Mouse (Mus musculus): ENCODE data around the gene Kptn. TPM values are rescaled to one million over a fixed set of nuclear protein-coding genes. Genes with fewer than 3 reads are reported as not detected.

Gene Kptn
- polyA plus RNA-seq, 1 experiment from 2014 or later: 15.0 TPM

GRCm38 (mm10) chr7:16101726-16102475 is 17.8 kb upstream of the Kptn start:
- 83% methylated on average over 15 of the region's 15 CpGs for WGBS (ENCODE audit: insufficient replicate concordance)
- Histone ChIP-seq H3K36me3 (peaks cover 64% of the 10 kb centered on the region), H3K27ac (no peak overlapping the region), H3K27me3 (replicated peaks) (no peaks in the 10 kb centered on the region), H3K4me2 (no peak overlapping the region), H3K4me3 (no peak overlapping the region), H3K9me3 (replicated peaks) (no peaks in the 10 kb centered on the region), H3K9ac (no peak overlapping the region), H3K4me1 (peaks cover 53% of the 10 kb centered on the region)
- ATAC-seq: no peak

DNA sequence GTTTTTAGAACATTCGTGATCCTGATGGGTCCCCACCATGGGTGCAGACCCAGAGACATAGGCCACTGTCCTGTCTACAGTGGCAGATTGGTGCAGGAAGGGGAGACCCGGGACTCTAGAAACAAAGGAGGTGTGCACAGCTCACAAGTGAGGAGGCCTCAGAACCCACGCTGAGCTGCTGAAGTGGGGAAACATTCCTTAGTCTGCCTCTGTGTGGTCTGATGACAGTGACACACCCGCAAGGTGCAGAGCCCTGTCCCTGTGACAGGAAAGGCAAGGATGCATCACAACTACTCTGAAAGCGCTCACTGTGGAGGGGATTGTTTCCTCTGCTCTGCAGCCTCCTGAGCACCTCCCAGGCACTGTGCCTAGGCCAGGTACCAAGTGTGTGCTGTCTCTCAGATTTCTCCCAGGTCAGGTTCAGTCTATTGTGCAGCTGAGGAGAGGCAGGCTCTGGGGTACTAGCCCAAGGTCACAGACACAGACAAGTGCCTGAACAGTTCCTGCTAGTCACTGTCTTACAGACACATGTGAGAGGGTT is 16.9 kb upstream of the Kptn start:
- H3K4me2 ChIP-seq: no peak overlapping the region
- no peaks in the 10 kb centered on the region for H3K9me3 ChIP-seq (replicated peaks)
- WGBS (ENCODE audit: insufficient replicate concordance): 84% methylated on average over 5 of the region's 5 CpGs
- H3K27me3 ChIP-seq (replicated peaks): no peaks in the 10 kb centered on the region
- H3K4me3 ChIP-seq: no peak overlapping the region
- ATAC-seq: no peak
- H3K9ac ChIP-seq: no peak overlapping the region
- no peak overlapping the region for H3K27ac ChIP-seq
- H3K4me1 ChIP-seq: peaks cover 47% of the 10 kb centered on the region
- peaks cover 72% of the 10 kb centered on the region for H3K36me3 ChIP-seq

GRCm38 (mm10) chr7:16103760-16104159 is 15.9 kb upstream of the Kptn start:
- no peak for ATAC-seq
- Histone ChIP-seq H3K27ac (no peak overlapping the region), H3K9me3 (replicated peaks) (no peaks in the 10 kb centered on the region), H3K27me3 (replicated peaks) (no peaks in the 10 kb centered on the region), H3K9ac (no peak overlapping the region), H3K4me3 (no peak overlapping the region), H3K4me1 (peaks cover 46% of the 10 kb centered on the region), H3K36me3 (peaks cover 82% of the 10 kb centered on the region), H3K4me2 (no peak overlapping the region)
- 82% methylated on average over 6 of the region's 6 CpGs for WGBS (ENCODE audit: insufficient replicate concordance)

GRCm38 (mm10) chr7:16104611-16105388 is 14.9 kb upstream of the Kptn start:
- Histone ChIP-seq H3K4me1 (peaks cover 38% of the 10 kb centered on the region), H3K4me2 (no peak overlapping the region), H3K36me3 (peaks cover 93% of the 10 kb centered on the region), H3K27ac (no peak overlapping the region), H3K27me3 (replicated peaks) (no peaks in the 10 kb centered on the region), H3K4me3 (no peak overlapping the region), H3K9me3 (replicated peaks) (no peaks in the 10 kb centered on the region), H3K9ac (no peak overlapping the region)
- no peak for ATAC-seq
- 89% methylated on average over 7 of the region's 7 CpGs for WGBS (ENCODE audit: insufficient replicate concordance)

GRCm38 (mm10) chr7:16108886-16109542 is 10.7 kb upstream of the Kptn start:
- Histone ChIP-seq H3K9me3 (replicated peaks) (no peaks in the 10 kb centered on the region), H3K4me1 (peaks cover 9% of the 10 kb centered on the region; the same call in 1 of the 2 replicates), H3K4me3 (no peak overlapping the region), H3K9ac (no peak overlapping the region), H3K27me3 (replicated peaks) (no peaks in the 10 kb centered on the region), H3K4me2 (no peak overlapping the region), H3K27ac (no peak overlapping the region), H3K36me3 (peaks cover 99% of the 10 kb centered on the region)
- ATAC-seq: no peak
- WGBS (ENCODE audit: insufficient replicate concordance): 87% methylated on average over 9 of the region's 9 CpGs

- WGBS (ENCODE audit: insufficient replicate concordance): 93% methylated on average over 8 of the region's 8 CpGs
- H3K4me1 ChIP-seq: 0 out of 2 replicates have a peak, but pooled peaks cover 5% of the 10 kb centered on the region
- no peak overlapping the region for H3K9ac ChIP-seq
- no peak overlapping the region for H3K4me3 ChIP-seq
- H3K36me3 ChIP-seq: peaks cover 99% of the 10 kb centered on the region
- H3K27me3 ChIP-seq (replicated peaks): no peaks in the 10 kb centered on the region
- H3K4me2 ChIP-seq: no peak overlapping the region
- no peak for ATAC-seq
- no peaks in the 10 kb centered on the region for H3K9me3 ChIP-seq (replicated peaks)
- H3K27ac ChIP-seq: no peak overlapping the region
Measured at GRCm38 (mm10) chr7:16110158-16110557, 9.5 kb upstream of the Kptn start.

DNA sequence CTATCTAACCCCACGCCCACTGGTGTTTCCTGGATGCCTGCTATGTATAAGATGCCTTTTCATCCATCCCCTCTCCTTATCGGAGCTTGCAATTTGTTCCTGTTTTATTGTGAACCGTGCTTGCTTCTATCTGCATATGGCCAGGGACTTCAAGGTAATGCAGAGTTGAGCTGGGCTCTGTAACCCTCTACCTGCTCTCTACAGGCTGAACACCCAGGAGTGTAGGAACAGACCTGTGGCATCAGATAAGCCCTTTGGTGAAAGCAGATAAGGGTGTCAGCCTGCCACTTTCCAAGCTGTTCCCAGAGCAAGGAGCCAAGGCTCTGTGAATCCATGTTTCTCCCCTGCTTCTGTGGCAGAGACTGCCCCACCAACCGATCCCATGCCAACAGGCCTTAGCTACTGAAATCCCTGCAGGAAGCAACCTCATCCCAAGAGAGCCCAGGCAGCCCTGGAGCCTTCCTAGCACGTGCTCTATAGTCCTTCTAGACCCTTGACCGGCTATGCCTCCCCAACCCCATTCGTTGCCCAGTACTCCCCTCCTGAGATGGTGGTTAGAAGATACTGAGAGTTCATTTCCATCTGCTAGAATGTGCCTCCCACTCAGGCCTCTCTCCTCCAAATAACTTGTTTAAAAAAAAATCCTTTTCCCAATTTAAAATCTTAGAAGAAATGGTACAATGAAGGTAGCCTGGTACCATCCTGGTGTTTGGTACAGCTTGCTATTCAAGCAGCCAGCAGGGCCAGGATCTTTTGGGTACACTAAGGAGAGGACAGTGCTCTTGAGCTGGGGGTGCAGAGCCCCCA is 8.2 kb upstream of the Kptn start:
- no peak overlapping the region for H3K4me2 ChIP-seq
- no peak overlapping the region for H3K9ac ChIP-seq
- ATAC-seq: no peak
- H3K27ac ChIP-seq: no peak overlapping the region
- H3K27me3 ChIP-seq (replicated peaks): no peaks in the 10 kb centered on the region
- 0 out of 2 replicates have a peak, but pooled peaks cover 5% of the 10 kb centered on the region for H3K4me1 ChIP-seq
- WGBS (ENCODE audit: insufficient replicate concordance): 78% methylated on average over 7 of the region's 7 CpGs
- H3K4me3 ChIP-seq: no peak overlapping the region
- H3K9me3 ChIP-seq (replicated peaks): no peaks in the 10 kb centered on the region
- H3K36me3 ChIP-seq: peaks cover 100% of the 10 kb centered on the region

GRCm38 (mm10) chr7:16116418-16116817 is 3.3 kb upstream of the Kptn start:
- peaks cover 20% of the 10 kb centered on the region for H3K4me1 ChIP-seq
- no peaks in the 10 kb centered on the region for H3K9me3 ChIP-seq (replicated peaks)
- no peaks in the 10 kb centered on the region for H3K27me3 ChIP-seq (replicated peaks)
- 90% methylated on average over 7 of the region's 7 CpGs for WGBS (ENCODE audit: insufficient replicate concordance)
- H3K4me3 ChIP-seq: no peak overlapping the region
- peaks cover 66% of the 10 kb centered on the region for H3K36me3 ChIP-seq
- H3K27ac ChIP-seq: no peak overlapping the region
- no peak overlapping the region for H3K4me2 ChIP-seq
- no peak overlapping the region for H3K9ac ChIP-seq
- ATAC-seq: no peak

- 83% methylated on average over 3 of the region's 3 CpGs for WGBS (ENCODE audit: insufficient replicate concordance)
Measured at GRCm38 (mm10) chr7:16117100-16117499, 2.6 kb upstream of the Kptn start.

DNA sequence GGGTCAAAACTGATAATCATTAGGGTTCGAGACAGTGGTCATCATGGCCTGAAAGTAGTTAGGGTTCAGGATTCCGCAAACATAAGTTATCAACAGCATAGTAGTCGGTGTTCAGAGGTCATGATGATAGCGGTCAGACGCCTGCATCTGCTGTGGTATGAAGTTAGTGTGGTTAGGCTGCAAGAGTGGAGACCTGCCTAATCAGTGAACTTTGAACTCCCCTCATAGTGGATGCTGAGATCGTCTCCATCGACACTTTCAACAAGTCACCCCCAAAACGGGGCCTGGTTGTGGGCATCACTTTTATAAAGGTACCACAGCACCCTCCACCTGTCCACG is 536 bp downstream of the Kptn start:
- peaks cover 20% of the 10 kb centered on the region for H3K4me1 ChIP-seq
- no peaks in the 10 kb centered on the region for H3K27me3 ChIP-seq (replicated peaks)
- peaks cover 29% of the 10 kb centered on the region for H3K36me3 ChIP-seq
- 0 out of 2 replicates have a peak, but pooled peaks have one; percentile 6 for ATAC-seq
- WGBS (ENCODE audit: insufficient replicate concordance): 42% methylated on average over 9 of the region's 9 CpGs
- H3K4me3 ChIP-seq: peak overlapping the region; percentile 76
- H3K4me2 ChIP-seq: peak overlapping the region; percentile 73
- H3K9me3 ChIP-seq (replicated peaks): no peaks in the 10 kb centered on the region
- no peak overlapping the region for H3K27ac ChIP-seq
- no peak overlapping the region for H3K9ac ChIP-seq

More at GRCm38 (mm10) chr7:16117100-16117499, 2.6 kb upstream of the Kptn start:
- H3K36me3 ChIP-seq: peaks cover 60% of the 10 kb centered on the region
- no peaks in the 10 kb centered on the region for H3K9me3 ChIP-seq (replicated peaks)
- peaks cover 20% of the 10 kb centered on the region for H3K4me1 ChIP-seq
- no peak for ATAC-seq
- H3K4me3 ChIP-seq: no peak overlapping the region
- no peak overlapping the region; the same call in 1 of the 2 replicates for H3K27ac ChIP-seq
- no peak overlapping the region for H3K9ac ChIP-seq
- H3K4me2 ChIP-seq: no peak overlapping the region
- no peaks in the 10 kb centered on the region for H3K27me3 ChIP-seq (replicated peaks)

DNA sequence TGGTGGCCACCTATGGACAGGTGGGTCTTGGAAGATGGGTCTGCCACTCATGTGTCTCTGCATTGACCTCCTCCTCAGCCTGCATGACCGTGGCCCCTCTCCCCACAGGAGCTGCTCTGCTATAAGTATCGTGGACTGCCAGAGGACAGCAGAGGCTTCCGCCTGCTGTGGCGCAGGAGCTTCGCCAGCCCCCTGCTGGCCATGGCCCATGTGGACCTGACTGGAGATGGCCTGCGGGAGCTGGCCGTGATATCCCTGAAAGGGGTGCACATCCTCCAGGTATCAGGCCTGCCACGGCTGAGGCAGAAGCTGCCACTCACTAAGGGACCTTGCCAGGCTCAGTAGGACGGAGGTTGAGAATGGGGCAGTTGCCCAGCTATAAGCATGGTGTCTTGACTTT is 6.1 kb downstream of the Kptn start:
- Histone ChIP-seq H3K9me3 (replicated peaks) (no peaks in the 10 kb centered on the region), H3K27me3 (replicated peaks) (peaks cover 20% of the 10 kb centered on the region), H3K4me3 (no peak overlapping the region), H3K27ac (no peak overlapping the region), H3K36me3 (peaks cover 10% of the 10 kb centered on the region; the same call in 1 of the 2 replicates), H3K4me1 (peaks cover 16% of the 10 kb centered on the region), H3K4me2 (no peak overlapping the region), H3K9ac (no peak overlapping the region)
- 76% methylated on average over 9 of the region's 9 CpGs for WGBS (ENCODE audit: insufficient replicate concordance)
- ATAC-seq: no peak
